Mouse (Mus musculus) CH12.LX (cell line): Measurements from ENCODE around the gene Caprin1.

Experiments used
- BHLHE40 ChIP-seq: IDR thresholded peaks from 2 replicates; pipeline ENCODE4 v1.6.1; 2011; ENCODE audit warnings: mild to moderate bottlenecking, low read depth, low read length, improper control_type of control experiment
- CTCF ChIP-seq, 2 experiments: IDR thresholded peaks in 1 of 2; conservative IDR thresholded peaks in 1 of 2; 2 replicates each; pipeline ENCODE4 v1.5.1; 2011 to 2012; ENCODE audit warnings: low read depth in 2 of 2, low read length in 2 of 2, improper control_type of control experiment in 1 of 2, inconsistent platforms in 1 of 2, mild to moderate bottlenecking in 1 of 2, moderate library complexity in 1 of 2
- ETS1 ChIP-seq: conservative IDR thresholded peaks from 2 replicates; pipeline ENCODE4 v1.6.1; 2012; ENCODE audit warnings: low read depth, mild to moderate bottlenecking, inconsistent platforms, low read length, improper control_type of control experiment, moderate library complexity
- JUND ChIP-seq: conservative IDR thresholded peaks from 2 replicates; pipeline ENCODE4 v1.6.1; 2011; ENCODE audit warnings: low read depth, low read length, improper control_type of control experiment
- KAT2A ChIP-seq: IDR thresholded peaks from 2 replicates; pipeline ENCODE4 v1.6.1; 2012; ENCODE audit warnings: low read length, improper control_type of control experiment, inconsistent platforms; ENCODE audit not compliant: insufficient replicate concordance
- POLR2A ChIP-seq: IDR thresholded peaks from 2 replicates; pipeline ENCODE4 v1.6.1; 2011; ENCODE audit warnings: low read depth, mild to moderate bottlenecking, improper control_type of control experiment, low read length
- RAD21 ChIP-seq: IDR thresholded peaks from 2 replicates; pipeline ENCODE4 v1.6.1; 2011; ENCODE audit warnings: low read depth, mild to moderate bottlenecking, low read length, improper control_type of control experiment, moderate library complexity
- UBTF ChIP-seq: IDR thresholded peaks from 2 replicates; pipeline ENCODE4 v1.6.1; 2012; ENCODE audit warnings: low read depth, mild to moderate bottlenecking, inconsistent platforms, low read length, improper control_type of control experiment, moderate library complexity
- USF1 ChIP-seq: IDR thresholded peaks from 2 replicates; pipeline ENCODE4 v1.6.1; 2014; ENCODE audit warnings: low read depth, mild to moderate bottlenecking, inconsistent platforms, low read length, improper control_type of control experiment
- ZC3H11A ChIP-seq: IDR thresholded peaks from 2 replicates; pipeline ENCODE4 v1.6.1; 2012; ENCODE audit warnings: low read depth, mild to moderate bottlenecking, inconsistent platforms, low read length, improper control_type of control experiment
- ZMIZ1 ChIP-seq: IDR thresholded peaks from 2 replicates; pipeline ENCODE4 v1.6.1; 2012; ENCODE audit warnings: low read depth, mild to moderate bottlenecking, inconsistent platforms, low read length, improper control_type of control experiment

DNA sequence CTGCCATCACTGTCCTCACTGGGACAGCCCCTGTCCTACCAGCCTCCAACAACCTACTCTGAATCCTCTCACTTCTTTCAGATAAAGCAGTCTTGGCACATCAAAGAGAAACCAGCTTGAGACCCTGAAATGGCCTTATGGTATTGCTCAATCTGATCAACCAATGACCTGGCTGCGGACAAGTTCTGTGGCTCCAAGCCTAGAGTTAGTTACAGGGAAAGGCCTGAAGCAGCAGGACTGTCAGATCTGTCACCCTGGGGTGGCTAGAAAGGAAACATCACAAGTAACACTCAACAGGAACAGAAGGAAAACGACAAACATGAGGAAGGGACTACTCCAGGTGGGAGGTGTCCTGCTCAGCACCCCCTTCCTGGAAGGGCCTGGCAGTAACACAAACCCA, 72.9 kb downstream of the Caprin1 start:
- TF ChIP-seq JUND (no peak), UBTF (no peak), POLR2A (no peak), ZMIZ1 (no peak), ZC3H11A (no peak), RAD21 (no peak), CTCF (conservative IDR thresholded peaks at IDR 0.05 in 1 of 2, IDR thresholded peaks at IDR 0.05 in 1 of 2; ENCODE audit: low read depth in 2 of 2, low read length in 2 of 2) (no peak), BHLHE40 (no peak), KAT2A (no peak), ETS1 (no peak), USF1 (no peak)
